Mouse (Mus musculus) MEL (cell line): ENCODE results near the gene Pkd1l1. TPM values are rescaled to one million over a fixed set of nuclear protein-coding genes. Genes with fewer than 3 reads are reported as not detected.

ENCODE experiments used
- DNase-seq: peaks from one replicate; pipeline ENCODE4 v3.0.0; 2011; ENCODE audit warnings: low read depth, low spot score
- H3K27ac ChIP-seq: 2 replicates; pipeline ENCODE4 v1.5.1; 2012; ENCODE audit warnings: low read depth, mild to moderate bottlenecking, control low read depth, low read length, moderate library complexity; ENCODE audit not compliant: control insufficient read depth
- H3K27me3 ChIP-seq, 2 experiments: fragments of 150-350 bp in 1 of 2; sonication (generic) in 1 of 2; 2 replicates each; pipeline ENCODE4 v1.6.1; 2012; ENCODE audit warnings: low read length in 2 of 2, mild to moderate bottlenecking in 2 of 2, improper control_type of control experiment in 1 of 2, moderate library complexity in 1 of 2; ENCODE audit not compliant: insufficient read depth in 2 of 2, control insufficient read depth in 1 of 2
- H3K36me3 ChIP-seq, 2 experiments: 2 replicates each; pipeline ENCODE4 v1.6.1; 2012 to 2014; ENCODE audit warnings: low read length in 2 of 2, improper control_type of control experiment in 1 of 2, inconsistent platforms in 1 of 2, mild to moderate bottlenecking in 1 of 2; ENCODE audit not compliant: insufficient read depth in 2 of 2, control insufficient read depth in 1 of 2
- H3K4me1 ChIP-seq, 2 experiments: fragments of 150-350 bp in 1 of 2; sonication (generic) in 1 of 2; 2 replicates each; pipeline ENCODE4 v1.6.1; 2012; ENCODE audit warnings: low read length in 2 of 2, improper control_type of control experiment in 1 of 2, mild to moderate bottlenecking in 1 of 2; ENCODE audit not compliant: insufficient read depth in 2 of 2, control insufficient read depth in 1 of 2
- H3K4me3 ChIP-seq, 2 experiments: fragments of 150-350 bp in 1 of 2; sonication (generic) in 1 of 2; 2 replicates each; pipeline ENCODE4 v1.5.1; 2012; ENCODE audit warnings: low read depth in 2 of 2, low read length in 2 of 2, mild to moderate bottlenecking in 2 of 2, moderate library complexity in 2 of 2, control low read depth in 1 of 2, improper control_type of control experiment in 1 of 2; ENCODE audit not compliant: control insufficient read depth in 1 of 2, insufficient read depth in 1 of 2
- H3K79me2 ChIP-seq: 2 replicates; pipeline ENCODE4 v1.6.1; 2012; ENCODE audit warnings: mild to moderate bottlenecking, low read length, moderate library complexity; ENCODE audit not compliant: control insufficient read depth, poor library complexity, insufficient read depth
- H3K9ac ChIP-seq: 2 replicates; pipeline ENCODE4 v1.6.1; 2012; ENCODE audit warnings: low read depth, mild to moderate bottlenecking, control low read depth, low read length, moderate library complexity; ENCODE audit not compliant: control insufficient read depth, poor library complexity, severe bottlenecking
- H3K9me3 ChIP-seq: fragments of 150-350 bp; sonication (generic); replicated peaks from 2 replicates; pipeline ENCODE4 v1.6.1; 2012; ENCODE audit warnings: mild to moderate bottlenecking, low read length, improper control_type of control experiment, moderate library complexity; ENCODE audit not compliant: insufficient read depth
- BHLHE40 ChIP-seq: IDR thresholded peaks from 2 replicates; pipeline ENCODE4 v1.6.1; 2012; ENCODE audit warnings: low read depth, mild to moderate bottlenecking, inconsistent platforms, low read length, improper control_type of control experiment, borderline replicate concordance
- CHD1 ChIP-seq: IDR thresholded peaks from 2 replicates; pipeline ENCODE4 v1.6.1; 2012; ENCODE audit warnings: low read depth, mild to moderate bottlenecking, inconsistent platforms, low read length, improper control_type of control experiment
- CHD2 ChIP-seq: IDR thresholded peaks from 2 replicates; pipeline ENCODE4 v1.6.1; 2011; ENCODE audit warnings: low read length, improper control_type of control experiment
- E2F4 ChIP-seq: IDR thresholded peaks from 2 replicates; pipeline ENCODE4 v1.6.1; 2011; ENCODE audit warnings: low read depth, low read length, improper control_type of control experiment, borderline replicate concordance
- ELF1 ChIP-seq: IDR thresholded peaks from 2 replicates; pipeline ENCODE4 v1.6.1; 2014; ENCODE audit warnings: low read depth, mild to moderate bottlenecking, inconsistent platforms, low read length, improper control_type of control experiment, moderate library complexity
- EP300 ChIP-seq, 2 experiments: IDR thresholded peaks; 2 replicates each; pipeline ENCODE4 v1.6.1; 2011; ENCODE audit warnings: improper control_type of control experiment in 2 of 2, low read length in 2 of 2, low read depth in 1 of 2, mild to moderate bottlenecking in 1 of 2
- ETS1 ChIP-seq: IDR thresholded peaks from 2 replicates; pipeline ENCODE4 v1.6.1; 2012; ENCODE audit warnings: low read depth, mild to moderate bottlenecking, inconsistent platforms, low read length, improper control_type of control experiment, moderate library complexity
- HCFC1 ChIP-seq: IDR thresholded peaks from 2 replicates; pipeline ENCODE4 v1.6.1; 2012; ENCODE audit warnings: low read depth, mild to moderate bottlenecking, inconsistent platforms, low read length, improper control_type of control experiment, moderate library complexity
- MAFK ChIP-seq: IDR thresholded peaks from 2 replicates; pipeline ENCODE4 v1.6.1; 2011; ENCODE audit warnings: low read depth, mild to moderate bottlenecking, low read length, improper control_type of control experiment, borderline replicate concordance
- MAX ChIP-seq: IDR thresholded peaks from 2 replicates; pipeline ENCODE4 v1.6.1; 2011; ENCODE audit warnings: low read length, improper control_type of control experiment
- MAZ ChIP-seq: IDR thresholded peaks from 2 replicates; pipeline ENCODE4 v1.6.1; 2012; ENCODE audit warnings: low read depth, mild to moderate bottlenecking, inconsistent platforms, low read length, improper control_type of control experiment
- MXI1 ChIP-seq: IDR thresholded peaks from 2 replicates; pipeline ENCODE4 v1.6.1; 2011; ENCODE audit warnings: mild to moderate bottlenecking, low read depth, low read length, improper control_type of control experiment
- MYC ChIP-seq: IDR thresholded peaks from 2 replicates; pipeline ENCODE4 v1.6.1; 2011; ENCODE audit warnings: low read depth, mild to moderate bottlenecking, low read length, improper control_type of control experiment, moderate library complexity
- NELFE ChIP-seq: IDR thresholded peaks from 2 replicates; pipeline ENCODE4 v1.6.1; 2011; ENCODE audit warnings: low read depth, low read length, improper control_type of control experiment
- POLR2A ChIP-seq, 2 experiments: IDR thresholded peaks; 2 replicates each; pipeline ENCODE4 v1.6.1; 2011 to 2012; ENCODE audit warnings: low read length in 2 of 2, mild to moderate bottlenecking in 2 of 2, control low read depth in 1 of 2, improper control_type of control experiment in 1 of 2, low read depth in 1 of 2, moderate library complexity in 1 of 2; ENCODE audit not compliant: control insufficient read depth in 1 of 2, insufficient read depth in 1 of 2, poor library complexity in 1 of 2
- POLR2AphosphoS2 ChIP-seq: IDR thresholded peaks from 2 replicates; pipeline ENCODE4 v1.6.1; 2011; ENCODE audit warnings: low read length, improper control_type of control experiment
- RAD21 ChIP-seq: IDR thresholded peaks from 2 replicates; pipeline ENCODE4 v1.6.1; 2011; ENCODE audit warnings: mild to moderate bottlenecking, low read depth, low read length, improper control_type of control experiment
- SIN3A ChIP-seq: IDR thresholded peaks from 2 replicates; pipeline ENCODE4 v1.6.1; 2012; ENCODE audit warnings: low read length, improper control_type of control experiment, inconsistent platforms
- TBP ChIP-seq: IDR thresholded peaks from 2 replicates; pipeline ENCODE4 v1.8.0; 2011; ENCODE audit warnings: low read depth, low read length, improper control_type of control experiment
- TCF12 ChIP-seq: IDR thresholded peaks from 2 replicates; pipeline ENCODE4 v1.6.1; 2014; ENCODE audit warnings: low read depth, mild to moderate bottlenecking, inconsistent platforms, low read length, improper control_type of control experiment, moderate library complexity
- UBTF ChIP-seq: IDR thresholded peaks from 2 replicates; pipeline ENCODE4 v1.6.1; 2012; ENCODE audit warnings: low read depth, mild to moderate bottlenecking, inconsistent platforms, low read length, improper control_type of control experiment, moderate library complexity, borderline replicate concordance; ENCODE audit not compliant: insufficient read depth
- ZMIZ1 ChIP-seq: IDR thresholded peaks from 2 replicates; pipeline ENCODE4 v1.6.1; 2012; ENCODE audit warnings: low read depth, mild to moderate bottlenecking, inconsistent platforms, low read length, improper control_type of control experiment, moderate library complexity
- polyA plus RNA-seq, 2 experiments: library from polyadenylated mRNA; stranded (reverse) in 1 of 2; unstranded in 1 of 2; fragments of >175 nt in 1 of 2; fragments of >200 nt in 1 of 2; gene quantifications; 2 replicates each; pipeline versions ENCODE4 v1.2.1 to v1.2.4; 2012; ENCODE audit warnings: low replicate concordance in 2 of 2, low read depth in 1 of 2; ENCODE audit not compliant: insufficient read length in 2 of 2, insufficient read depth in 1 of 2, missing spikeins in 1 of 2
- total RNA-seq: library from RNA; depleted of rRNA; stranded (reverse); fragments of 300-350 nt; gene quantifications from 2 replicates; pipeline ENCODE4 v1.2.3, GENCODE M21; 2012

Pkd1l1 gene
- total and polyA plus RNA-seq, 3 experiments: not detected

DNA sequence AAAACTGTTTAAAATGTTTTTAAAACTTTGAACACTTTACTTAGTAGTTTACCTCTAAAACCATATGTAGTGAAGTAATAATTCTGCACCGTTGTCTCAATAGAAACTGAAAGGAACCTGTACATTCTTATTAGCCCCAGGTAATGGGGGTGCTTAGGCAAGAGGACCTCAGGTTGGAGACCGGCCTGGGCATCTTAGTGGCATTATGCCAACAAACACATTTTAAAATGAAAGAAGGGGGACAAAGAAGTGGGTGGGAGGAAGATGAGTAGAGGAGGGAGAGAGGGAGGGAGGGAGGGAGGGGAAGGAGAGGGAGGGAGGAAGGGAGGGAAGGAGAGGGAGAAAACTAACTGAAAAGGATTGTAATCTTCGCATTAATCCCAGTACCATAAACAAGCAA, 38.3 kb upstream of the Pkd1l1 start:
- Histone ChIP-seq H3K27me3 (no peaks in the 10 kb centered on the region; a peak in 1 of 4 replicates), H3K27ac (peak overlapping the region; percentile 86), H3K9me3 (no peaks in the 10 kb centered on the region), H3K36me3 (peaks cover 4 to 20% of the 10 kb centered on the region in 2 experiments), H3K79me2 (peaks cover 21% of the 10 kb centered on the region), H3K9ac (peak overlapping the region; percentile 86), H3K4me3 (peak overlapping the region; percentile 76 to 87), H3K4me1 (peaks cover 5 to 9% of the 10 kb centered on the region in 2 experiments; a peak in 3 of 4 replicates)
- TF ChIP-seq MAZ (0 out of 2 replicates have a peak, but pooled peaks have one; percentile 31), MYC (no peak)
- peak; percentile 71 for DNase-seq

DNA sequence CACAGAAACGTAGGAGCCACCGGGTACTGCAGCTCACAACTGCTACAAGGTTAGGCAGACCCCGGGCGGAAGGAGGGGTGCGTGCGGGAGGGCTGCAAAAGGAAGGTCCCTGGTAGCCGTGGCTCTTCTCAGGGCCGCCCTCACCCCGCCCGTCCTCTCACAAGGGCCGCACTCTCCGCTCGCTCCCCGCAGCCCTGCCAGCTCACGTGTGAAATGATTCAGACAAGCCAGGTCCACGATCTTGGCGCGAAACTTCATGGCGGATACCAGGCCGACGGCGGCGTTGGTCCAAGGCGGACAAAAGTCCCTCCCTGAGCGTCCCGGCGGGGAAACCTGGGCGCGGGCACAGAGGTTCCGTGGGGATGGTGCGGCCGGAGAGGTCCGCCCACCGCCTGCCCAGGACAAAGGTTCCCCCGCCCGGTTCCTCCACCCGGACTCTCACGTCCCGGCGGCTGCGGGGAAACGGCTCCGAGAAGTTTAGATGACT, 37.8 kb upstream of the Pkd1l1 start, which contains the start of gene Hus1:
TSS of gene Hus1 (minus strand) at position 339 of the 487 bp plus-strand sequence.
- TF ChIP-seq MYC (peak; percentile 74; the same call in 1 of the 2 replicates), TBP (peak; percentile 89), E2F4 (peak; percentile 90; the same call in 1 of the 2 replicates), HCFC1 (peak; percentile 91), TCF12 (peak; percentile 85), MAFK (no peak), ETS1 (peak; percentile 37; the same call in 1 of the 2 replicates), CHD1 (no peak; the same call in 1 of the 2 replicates), NELFE (peak; percentile 90), POLR2A (IDR thresholded peaks at IDR 0.05; ENCODE audit: control insufficient read depth in 1 of 2, insufficient read depth in 1 of 2, low read depth in 1 of 2, low read length in 2 of 2, poor library complexity in 1 of 2) (peak; percentile 73 to 81), POLR2AphosphoS2 (peak; percentile 90; the same call in 1 of the 2 replicates), MAZ (peak; percentile 83; the same call in 1 of the 2 replicates), UBTF (no peak), CHD2 (no peak), SIN3A (peak; percentile 86), RAD21 (no peak), ZMIZ1 (peak; percentile 72), ELF1 (0 out of 2 replicates have a peak, but pooled peaks have one; percentile 26), BHLHE40 (peak; percentile 84), MXI1 (peak; percentile 77; the same call in 1 of the 2 replicates), EP300 (IDR thresholded peaks at IDR 0.05; ENCODE audit: low read depth in 1 of 2, low read length in 2 of 2) (peak in 1 of 2 experiments; percentile 34; a peak in 1 of 4 replicates), MAX (peak; percentile 90)
- H3K79me2 ChIP-seq: peaks cover 21% of the 10 kb centered on the region
- H3K4me1 ChIP-seq: peaks cover 5 to 9% of the 10 kb centered on the region in 2 experiments; a peak in 3 of 4 replicates
- H3K27ac ChIP-seq: peak within 1 kb of the TSS; percentile 86
- peaks cover 8 to 20% of the 10 kb centered on the region in 2 experiments for H3K36me3 ChIP-seq
- no peaks in the 10 kb centered on the region for H3K9me3 ChIP-seq
- peak; percentile 93 for DNase-seq
- peak within 1 kb of the TSS; percentile 76 to 87 for H3K4me3 ChIP-seq
- H3K9ac ChIP-seq: peak within 1 kb of the TSS; percentile 86
- no peaks in the 10 kb centered on the region; a peak in 1 of 4 replicates for H3K27me3 ChIP-seq
